Mouse (Mus musculus): ENCODE results near the gene Nfyc.

Gene Nfyc

GRCm38 (mm10) chr4:120755299-120755698, 76.1 kb downstream of the Nfyc start:
- peak; percentile 18 for DNase-seq (ENCODE audit: low read depth, low spot score)

GRCm38 (mm10) chr4:120749601-120750000, 81.8 kb downstream of the Nfyc start:
- DNase-seq (ENCODE audit: low read depth, low spot score), result no peak

- DNase-seq (ENCODE audit: low read depth, low spot score), result no peak
Measured at GRCm38 (mm10) chr4:120747941-120748866, 83.2 kb downstream of the Nfyc start, which contains the start of gene Kcnq4. Gene Kcnq4 (minus strand): TSS chr4:120748612.

- DNase-seq (ENCODE audit: low read depth, low spot score), result no peak
Measured at GRCm38 (mm10) chr4:120747243-120747792, 84.1 kb downstream of the Nfyc start.

GRCm38 (mm10) chr4:120746552-120747150, 84.7 kb downstream of the Nfyc start:
- no peak for DNase-seq (ENCODE audit: low read depth, low spot score)

GRCm38 (mm10) chr4:120745731-120746551, 85.4 kb downstream of the Nfyc start:
- no peak for DNase-seq (ENCODE audit: low read depth, low spot score)

GRCm38 (mm10) chr4:120743636-120744035, 87.7 kb downstream of the Nfyc start:
- no peak for DNase-seq (ENCODE audit: low read depth, low spot score)

- DNase-seq (ENCODE audit: low read depth, low spot score), result no peak
Measured at GRCm38 (mm10) chr4:120741303-120741702, 90.1 kb downstream of the Nfyc start.

- no peak for DNase-seq (ENCODE audit: low read depth, low spot score)
Measured at GRCm38 (mm10) chr4:120734012-120734622, 97.3 kb downstream of the Nfyc start.

GRCm38 (mm10) chr4:120732737-120733136, 98.6 kb downstream of the Nfyc start:
- DNase-seq (ENCODE audit: low read depth, low spot score), result no peak

- no peak for DNase-seq (ENCODE audit: low read depth, low spot score)
Measured at GRCm38 (mm10) chr4:120731030-120731644, 100.2 kb downstream of the Nfyc start.

GRCm38 (mm10) chr4:120730574-120730973, 100.8 kb downstream of the Nfyc start:
- no peak for DNase-seq (ENCODE audit: low read depth, low spot score)

- no peak for DNase-seq (ENCODE audit: low read depth, low spot score)
Measured at GRCm38 (mm10) chr4:120730146-120730545, 101.2 kb downstream of the Nfyc start.

- no peak for DNase-seq (ENCODE audit: low read depth, low spot score)
Measured at GRCm38 (mm10) chr4:120729441-120729840, 101.9 kb downstream of the Nfyc start.

- no peak for DNase-seq (ENCODE audit: low read depth, low spot score)
Measured at GRCm38 (mm10) chr4:120727842-120728241, 103.5 kb downstream of the Nfyc start.

GRCm38 (mm10) chr4:120726174-120726573, 105.2 kb downstream of the Nfyc start:
- no peak for DNase-seq (ENCODE audit: low read depth, low spot score)

- no peak for DNase-seq (ENCODE audit: low read depth, low spot score)
Measured at GRCm38 (mm10) chr4:120725516-120726090, 105.8 kb downstream of the Nfyc start.

GRCm38 (mm10) chr4:120721574-120721973, 109.8 kb downstream of the Nfyc start:
- DNase-seq (ENCODE audit: low read depth, low spot score), result no peak

- DNase-seq (ENCODE audit: low read depth, low spot score), result no peak
Measured at GRCm38 (mm10) chr4:120719152-120719551, 112.2 kb downstream of the Nfyc start.

GRCm38 (mm10) chr4:120717591-120717990, 113.8 kb downstream of the Nfyc start:
- peak; percentile 49 for DNase-seq (ENCODE audit: low read depth, low spot score)
